Mouse (Mus musculus): ENCODE measurements around the gene Clcn2.

Gene Clcn2

GRCm38 (mm10) chr16:20657661-20658060 lies 59.9 kb downstream of the Clcn2 start:
- no peak for DNase-seq (ENCODE audit: low spot score in 2 of 2)

GRCm38 (mm10) chr16:20653315-20653714 lies 64.2 kb downstream of the Clcn2 start:
- DNase-seq (ENCODE audit: low spot score in 2 of 2), result no peak
